ENCODE assay signal across 8 mouse cellular contexts in the genomic region with DNA sequence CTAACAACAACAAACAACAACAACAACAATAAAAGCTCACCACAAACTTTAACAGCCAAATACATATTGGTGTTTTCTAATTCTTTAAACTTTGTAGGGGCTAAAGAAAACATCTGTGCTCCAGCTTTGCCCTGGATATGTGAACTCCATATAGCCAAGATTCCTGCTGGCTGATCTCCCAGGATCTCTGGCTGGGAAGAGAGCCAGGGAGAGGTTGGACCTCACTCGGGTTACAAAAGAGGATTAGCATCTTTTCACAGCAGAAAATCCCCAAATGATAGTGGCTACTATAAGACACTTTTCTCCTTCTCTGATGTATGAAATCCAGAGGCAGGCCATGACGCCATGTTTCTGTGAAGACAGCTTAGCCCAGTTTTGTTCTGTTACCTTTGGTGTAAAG. TPM values are rescaled to one million over a fixed set of nuclear protein-coding genes. Genes with fewer than 3 reads are reported as not detected.
DNase-seq lines count a peak whose midpoint lies in the region; ATAC-seq lines count a peak whose summit lies in the region.

No protein-coding gene starts in this region.

- peak; percentile 57 for DNase-seq in adrenal gland, adult 2 months
- DNase-seq in adrenal gland, adult 8-10 months: no peak
- DNase-seq in right cerebral cortex, postnatal 4 days: peak; percentile 21
- DNase-seq in right cerebral cortex, postnatal 25 days: no peak
- peak; percentile 45 to 66 for DNase-seq in kidney, postnatal 36 days
- DNase-seq in thymus, postnatal 0 days (ENCODE audit: low spot score): no peak
- DNase-seq in embryo, embryonic 9.5 days (ENCODE audit: extremely low spot score): no peak

- no peak for ATAC-seq in inflammation-experienced regulatory T-cells, adult 6 months

RNA-seq across cellular contexts. Expression of a gene that starts 6.7 kb away (rescaled TPM):
- total RNA-seq in adrenal gland, adult 2 months (2021): 1 to 10 TPM; 4.1 to 5.5 TPM
- polyA plus RNA-seq in adrenal gland, adult 2 months (2012; rRNA removed): 0.65 and 0.69 TPM in 2 replicates
- 1 to 10 TPM; 3.3 to 6.1 (median 5.3) TPM for total RNA-seq in adrenal gland, adult 8-10 months (2022)
- 73.2 and 83.0 TPM in 2 replicates for polyA plus RNA-seq in thymus, postnatal 0 days (2015; fragmentation: Nextera tagmentation; extraction: Ambion mirVana)
- polyA plus RNA-seq in inflammation-experienced regulatory T-cells, adult 6 months (2017; shearing (Covaris generic)): 1 to 10 TPM; 4.4 to 8.2 (median 7.4) TPM

Comparison
In these comparisons a context has a peak if more than half of its experiments do, and no peak if none do; other contexts are left out.
1. DNase-seq: peak in adrenal gland, adult 2 months (single experiment), right cerebral cortex, postnatal 4 days (single experiment) and kidney, postnatal 36 days (2 of 2); none in adrenal gland, adult 8-10 months (single experiment), right cerebral cortex, postnatal 25 days (single experiment), thymus, postnatal 0 days (single experiment) and embryo, embryonic 9.5 days (single experiment).